Mouse (Mus musculus) heart, adult 2 months (tissue): Measurements from ENCODE around the gene Eml1.

Experiments
- CTCF ChIP-seq: fragments of 200-600 bp; IDR thresholded peaks from 2 replicates; pipeline ENCODE4 v1.8.1; 2022; ENCODE audit warnings: antibody characterized with exemption, mild to moderate bottlenecking, moderate library complexity
- EP300 ChIP-seq: fragments of 200-500 bp; IDR thresholded peaks from 2 replicates; pipeline ENCODE4 v1.6.1; 2011; ENCODE audit warnings: low read depth, low read length, control low read depth; ENCODE audit not compliant: insufficient read depth

GRCm38 (mm10) chr12:108478714-108479113 lies 108.0 kb downstream of the Eml1 start:
- TF ChIP-seq EP300: no peak
- no peak for TF ChIP-seq CTCF
